Mouse (Mus musculus) lung, postnatal 0 days (tissue): ENCODE results near the gene Celf2. TPM values are rescaled to one million over a fixed set of nuclear protein-coding genes. Genes with fewer than 3 reads are reported as not detected.

ENCODE experiments used
- ATAC-seq: fragments of 200-750 bp; cut with Nextera tagmentation; 2 replicates; pipeline ENCODE4 v1.8.0; 2017; ENCODE audit warnings: moderate library complexity
- DNase-seq: peaks from one replicate; pipeline ENCODE4 v3.0.0-alpha.2; 2016; ENCODE audit warnings: low spot score
- H3K27ac ChIP-seq: fragments of 300-500 bp; sonication (generic); 2 replicates; pipeline ENCODE4 v1.5.1; 2014; ENCODE audit warnings: antibody characterized with exemption, mild to moderate bottlenecking, low read length, mixed read lengths
- H3K27me3 ChIP-seq: fragments of 300-500 bp; sonication (generic); replicated peaks from 2 replicates; pipeline ENCODE4 v1.6.1; 2014; ENCODE audit warnings: low read length, mixed read lengths; ENCODE audit not compliant: insufficient read depth
- H3K36me3 ChIP-seq: fragments of 300-500 bp; sonication (generic); 2 replicates; pipeline ENCODE4 v1.6.1; 2014; ENCODE audit warnings: low read length, mixed read lengths; ENCODE audit not compliant: insufficient read depth
- H3K4me1 ChIP-seq: fragments of 300-500 bp; sonication (generic); 2 replicates; pipeline ENCODE4 v1.6.1; 2014; ENCODE audit warnings: antibody characterized with exemption, low read depth, low read length, mixed read lengths; ENCODE audit not compliant: insufficient read depth
- H3K4me2 ChIP-seq: fragments of 300-500 bp; sonication (generic); replicated peaks from 2 replicates; pipeline ENCODE4 v1.6.1; 2014; ENCODE audit warnings: low read depth, mild to moderate bottlenecking, low read length, moderate library complexity, mixed read lengths
- H3K4me3 ChIP-seq: fragments of 300-500 bp; sonication (generic); 2 replicates; pipeline ENCODE4 v1.5.1; 2014; ENCODE audit warnings: low read depth, low read length
- H3K9ac ChIP-seq: fragments of 300-500 bp; sonication (generic); replicated peaks from 2 replicates; pipeline ENCODE4 v1.6.1; 2014; ENCODE audit warnings: low read depth, mild to moderate bottlenecking
- H3K9me3 ChIP-seq: fragments of 300-500 bp; sonication (generic); 2 replicates; pipeline ENCODE4 v1.6.1; 2016; ENCODE audit warnings: low read length, mixed read lengths
- CTCF ChIP-seq: IDR thresholded peaks from 2 replicates; pipeline ENCODE4 v1.5.1; 2016; ENCODE audit warnings: antibody characterized with exemption, mild to moderate bottlenecking
- EP300 ChIP-seq: IDR thresholded peaks from 2 replicates; pipeline ENCODE4 v1.6.1; 2016; ENCODE audit warnings: antibody characterized with exemption, mild to moderate bottlenecking, control low read depth
- WGBS: fragments of 180-500 bp; shearing (Covaris S2); extraction: QIAGEN DNeasy Blood & Tissue Kit; methylation state at CpG from one replicate; pipeline ENCODE4 v1.1.7; 2014; 5-methylcytosine and 5-hydroxymethylcytosine counted together
- polyA plus RNA-seq: library from polyadenylated mRNA; unstranded; fragments of >200 nt; fragmentation: Nextera tagmentation; extraction: Ambion mirVana; gene quantifications from 2 replicates; pipeline ENCODE4 v1.2.1, GENCODE M21; 2015

Celf2 gene
- polyA plus RNA-seq, 1 experiment from 2014 or later: 49.6 TPM

DNA sequence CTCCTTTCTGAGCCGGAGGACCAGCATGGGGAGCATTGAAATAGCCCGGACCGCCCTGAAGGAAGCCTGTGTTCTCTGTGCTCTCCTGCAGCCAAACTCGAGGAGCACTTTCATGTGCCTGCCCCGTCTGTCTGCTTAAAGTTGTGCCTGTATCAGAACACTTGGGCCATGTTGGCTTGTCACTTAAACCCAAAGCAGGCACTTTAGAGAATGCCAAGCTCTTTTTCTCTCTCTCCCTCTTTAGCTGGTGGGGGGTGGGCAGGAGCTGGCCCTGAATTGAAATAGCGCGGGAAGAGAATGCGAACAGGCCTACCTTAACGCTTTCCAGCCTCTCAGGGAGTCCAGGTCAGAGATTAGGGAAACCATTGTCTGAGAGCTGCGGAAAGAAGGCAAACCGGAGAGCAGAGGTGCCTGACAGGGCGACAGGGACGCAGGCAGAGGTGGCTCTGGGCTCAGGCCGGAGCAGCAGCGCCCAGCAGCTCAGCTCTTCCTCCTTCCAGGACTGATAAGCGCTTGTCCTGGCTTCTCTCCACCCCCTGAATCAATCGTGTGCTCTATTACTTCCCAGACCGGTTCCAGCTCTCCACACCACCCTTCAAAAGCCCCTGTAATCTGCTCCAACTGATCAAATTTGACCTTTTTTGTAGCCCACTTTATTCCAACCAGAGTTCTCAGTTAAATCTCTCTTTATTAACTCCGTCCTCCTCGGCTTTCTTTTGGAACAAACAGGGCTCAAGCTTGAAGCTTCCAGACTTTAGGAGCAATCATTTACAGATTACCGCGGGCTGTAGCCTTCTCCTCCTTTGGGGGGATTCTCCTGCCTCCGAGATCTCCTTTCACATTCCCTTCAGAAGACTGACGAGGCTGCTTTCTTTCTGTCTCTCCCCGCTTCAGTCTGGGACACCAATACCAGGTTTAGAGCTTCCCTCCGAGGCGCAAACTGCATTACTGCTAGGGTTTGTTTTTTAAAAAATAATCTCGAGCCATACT is 428.3 kb downstream of the Celf2 start:
- Histone ChIP-seq H3K27ac (peak overlapping the region; percentile 66), H3K9ac (peak overlapping the region; percentile 33), H3K4me1 (peaks cover 13% of the 10 kb centered on the region; the same call in 1 of the 2 replicates), H3K27me3 (no peaks in the 10 kb centered on the region), H3K4me2 (peak overlapping the region; percentile 53), H3K4me3 (peak overlapping the region; percentile 40), H3K9me3 (peaks cover 3% of the 10 kb centered on the region; the same call in 1 of the 2 replicates), H3K36me3 (no peaks in the 10 kb centered on the region)
- WGBS: 11% methylated on average over 28 of the region's 28 CpGs
- ATAC-seq (peak; percentile 51), DNase-seq (peak; percentile 68)
- TF ChIP-seq EP300: no peak

DNA sequence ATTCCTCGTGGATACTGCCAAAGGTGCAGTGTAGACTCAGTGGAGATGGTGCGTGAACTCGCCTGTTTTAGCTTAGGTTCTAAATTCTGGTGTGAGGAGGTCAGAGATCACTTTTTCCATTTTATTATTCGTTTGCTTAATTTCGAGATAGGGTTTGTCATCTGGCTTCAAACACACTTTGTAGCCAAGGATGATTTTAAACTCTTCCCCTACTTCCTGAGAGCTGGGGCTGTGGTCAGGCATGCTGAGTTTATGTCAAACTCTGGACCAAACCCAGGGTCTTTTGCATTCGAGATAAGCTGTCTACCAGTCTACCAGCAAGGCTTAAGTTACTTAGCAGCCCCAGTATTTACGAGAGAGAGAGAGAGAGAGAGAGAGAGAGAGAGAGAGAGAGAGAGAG is 429.3 kb downstream of the Celf2 start:
- Histone ChIP-seq H3K27ac (no peak overlapping the region), H3K9me3 (peaks cover 3% of the 10 kb centered on the region; the same call in 1 of the 2 replicates), H3K4me3 (peak overlapping the region; percentile 40; the same call in 1 of the 2 replicates), H3K9ac (no peak overlapping the region), H3K27me3 (no peaks in the 10 kb centered on the region), H3K4me1 (peaks cover 13% of the 10 kb centered on the region; the same call in 1 of the 2 replicates), H3K36me3 (no peaks in the 10 kb centered on the region), H3K4me2 (peak overlapping the region; percentile 53)
- no peak for TF ChIP-seq EP300
- no peak for TF ChIP-seq CTCF
- 34% methylated on average over 7 of the region's 7 CpGs for WGBS
- ATAC-seq (no peak), DNase-seq (no peak)

DNA sequence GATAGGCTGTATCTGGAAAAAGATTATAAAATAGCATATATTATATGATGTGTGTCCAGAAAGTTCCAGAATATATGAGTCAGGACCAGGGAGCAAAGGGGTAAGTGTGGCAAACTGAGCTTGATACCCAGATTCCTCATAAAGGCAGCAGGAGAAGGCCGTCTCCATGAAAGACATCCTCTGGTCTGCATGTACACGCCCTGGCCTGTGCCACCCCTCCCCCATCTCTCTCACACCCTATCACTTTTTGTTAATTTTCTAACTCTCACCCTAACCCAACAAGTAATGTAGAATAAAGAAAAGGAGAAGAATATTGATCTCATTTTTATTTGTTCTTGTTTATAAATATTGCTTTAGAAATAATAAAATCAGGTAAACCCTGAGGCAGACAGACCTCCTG is 430.0 kb downstream of the Celf2 start:
- Histone ChIP-seq H3K4me2 (no peak overlapping the region), H3K9ac (no peak overlapping the region), H3K27ac (no peak overlapping the region), H3K9me3 (peaks cover 3% of the 10 kb centered on the region; the same call in 1 of the 2 replicates), H3K4me3 (no peak overlapping the region), H3K27me3 (no peaks in the 10 kb centered on the region), H3K4me1 (peaks cover 13% of the 10 kb centered on the region; the same call in 1 of the 2 replicates), H3K36me3 (no peaks in the 10 kb centered on the region)
- WGBS: 71% methylated on average over 2 of the region's 2 CpGs
- TF ChIP-seq CTCF (no peak), EP300 (no peak)
- no peak for DNase-seq
- no peak for ATAC-seq

DNA sequence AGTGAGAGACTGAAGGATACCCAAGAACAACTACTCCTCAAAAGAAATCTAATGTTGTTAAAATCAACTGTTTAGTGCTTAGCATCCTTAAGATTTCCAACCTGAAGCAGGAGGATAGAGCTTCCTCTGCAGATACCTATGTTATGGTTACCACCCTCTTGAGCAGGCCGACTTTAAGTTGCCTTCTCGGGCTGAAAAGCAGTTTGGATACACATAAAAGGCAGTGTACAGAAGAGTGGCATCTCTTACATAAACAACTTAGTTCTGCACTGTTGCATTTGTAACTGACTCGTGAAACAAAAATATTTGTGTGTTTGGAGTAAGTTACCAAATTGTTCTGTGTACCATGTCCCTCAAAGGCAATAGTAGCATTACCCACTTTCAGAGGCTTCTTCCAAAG is 435.6 kb downstream of the Celf2 start:
- Histone ChIP-seq H3K27ac (no peak overlapping the region), H3K9ac (no peak overlapping the region), H3K36me3 (no peaks in the 10 kb centered on the region), H3K4me2 (no peak overlapping the region), H3K9me3 (peaks cover 3% of the 10 kb centered on the region; the same call in 1 of the 2 replicates), H3K27me3 (no peaks in the 10 kb centered on the region), H3K4me3 (no peak overlapping the region), H3K4me1 (no peaks in the 10 kb centered on the region)
- no peak for ATAC-seq
- 52% methylated on average over 3 of the region's 3 CpGs for WGBS
- no peak for DNase-seq
- no peak for TF ChIP-seq EP300
- TF ChIP-seq CTCF: no peak

DNA sequence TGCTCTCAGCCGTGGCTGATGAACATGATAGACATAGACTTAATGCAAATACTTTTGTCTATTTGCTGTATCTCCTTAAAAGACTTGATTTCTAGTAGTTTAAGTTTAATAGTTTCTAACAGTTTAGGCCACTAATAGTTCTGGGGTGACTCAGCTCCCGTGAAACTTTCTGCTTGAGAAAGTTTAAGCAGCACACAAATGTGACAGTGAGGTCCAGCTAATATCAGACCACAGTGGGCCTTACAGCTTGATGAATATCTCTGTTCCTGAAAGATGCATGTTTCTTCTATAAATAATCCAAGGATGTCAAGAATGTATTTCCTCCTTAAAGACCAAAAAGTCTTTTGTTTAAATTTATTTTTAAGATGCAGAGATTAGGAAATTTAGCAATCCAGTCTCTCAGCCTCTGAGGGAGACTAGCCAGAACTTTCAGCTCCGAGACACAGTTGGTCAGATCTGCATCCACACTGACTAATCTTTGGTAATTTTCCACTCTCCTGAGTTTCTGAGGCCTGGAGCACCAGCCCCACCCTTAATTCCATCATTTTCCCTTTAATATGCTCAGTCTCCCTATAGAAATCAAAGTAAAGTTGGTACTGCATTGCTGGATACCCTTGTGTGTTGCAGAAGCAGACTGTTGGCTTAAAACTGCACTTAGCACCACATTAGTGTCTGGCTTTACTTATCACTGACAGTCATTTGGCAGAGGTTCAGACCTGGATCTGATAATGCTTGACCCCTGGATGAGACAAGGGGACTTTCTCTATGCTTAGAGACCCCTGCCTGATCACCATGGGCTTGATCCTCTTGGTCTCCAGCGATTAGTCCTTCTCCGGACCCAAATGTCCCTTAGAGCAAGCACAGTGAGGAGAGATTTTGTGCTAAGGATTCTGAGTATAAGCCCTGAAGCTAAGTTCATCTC is 436.8 kb downstream of the Celf2 start:
- peak; percentile 45 for DNase-seq
- 0 out of 2 replicates have a peak overlapping the region, but pooled peaks have one; percentile 15 for H3K27ac ChIP-seq
- no peak; the same call in 1 of the 2 replicates for ATAC-seq

DNA sequence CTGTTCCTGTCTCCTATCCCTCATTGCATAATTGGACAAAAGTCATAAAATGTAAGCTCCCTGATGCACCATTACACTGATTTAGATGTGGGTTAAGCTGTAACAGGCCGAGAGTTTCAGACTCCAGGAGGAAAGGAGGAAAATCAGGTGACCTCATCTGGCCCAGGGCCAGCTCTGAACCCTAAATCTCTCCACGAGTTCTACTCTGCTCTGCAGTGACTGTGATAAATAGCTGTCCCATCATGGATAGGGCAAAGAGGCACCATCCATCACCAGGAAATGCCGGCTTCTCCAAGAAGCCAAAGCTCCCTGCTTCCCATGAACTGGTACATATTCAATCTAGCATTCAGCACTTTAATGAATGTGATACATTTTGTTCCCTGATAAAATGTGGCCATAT is 439.9 kb downstream of the Celf2 start:
- no peak for ATAC-seq
- Histone ChIP-seq H3K27me3 (no peaks in the 10 kb centered on the region), H3K36me3 (no peaks in the 10 kb centered on the region), H3K4me2 (no peak overlapping the region), H3K9me3 (no peaks in the 10 kb centered on the region), H3K9ac (no peak overlapping the region), H3K4me3 (no peak overlapping the region), H3K27ac (no peak overlapping the region), H3K4me1 (no peaks in the 10 kb centered on the region; the same call in 1 of the 2 replicates)
- 39% methylated on average over 3 of the region's 3 CpGs for WGBS
- no peak for DNase-seq
- TF ChIP-seq EP300: no peak
- no peak for TF ChIP-seq CTCF

More for the DNA sequence above, 436.8 kb downstream of the Celf2 start:
- Histone ChIP-seq H3K36me3 (no peaks in the 10 kb centered on the region), H3K4me2 (no peak overlapping the region), H3K9me3 (peaks cover 2% of the 10 kb centered on the region; the same call in 1 of the 2 replicates), H3K4me3 (no peak overlapping the region), H3K9ac (no peak overlapping the region), H3K4me1 (no peaks in the 10 kb centered on the region), H3K27me3 (no peaks in the 10 kb centered on the region)
- WGBS: 42% methylated on average over 5 of the region's 5 CpGs
- TF ChIP-seq EP300: no peak
